Mouse (Mus musculus) liver, embryonic 12.5 days (tissue): ENCODE results near the gene Acad9. TPM values are rescaled to one million over a fixed set of nuclear protein-coding genes. Genes with fewer than 3 reads are reported as not detected.
"Not testable (repeated sequence)": the region's sequence is repeated elsewhere in the genome, so short reads cannot be mapped to it uniquely, and the experiment has no call there.

Source experiments
- ATAC-seq: fragments of 200-750 bp; cut with Nextera tagmentation; 2 replicates; pipeline ENCODE4 v1.8.0; 2017; ENCODE audit warnings: moderate number of reproducible peaks, mild to moderate bottlenecking, moderate library complexity
- H3K27ac ChIP-seq: fragments of 300-500 bp; sonication (generic); 2 replicates; pipeline ENCODE4 v1.5.1; 2016; ENCODE audit warnings: mild to moderate bottlenecking
- H3K27me3 ChIP-seq: fragments of 300-500 bp; sonication (generic); replicated peaks from 2 replicates; pipeline ENCODE4 v1.6.1; 2016; ENCODE audit warnings: mild to moderate bottlenecking, moderate library complexity
- H3K36me3 ChIP-seq: fragments of 300-500 bp; sonication (generic); 2 replicates; pipeline ENCODE4 v1.6.1; 2016; ENCODE audit warnings: mild to moderate bottlenecking, moderate library complexity
- H3K4me1 ChIP-seq: fragments of 300-500 bp; sonication (generic); 2 replicates; pipeline ENCODE4 v1.6.1; 2016
- H3K4me2 ChIP-seq: fragments of 300-500 bp; sonication (generic); 2 replicates; pipeline ENCODE4 v1.6.1; 2016; ENCODE audit warnings: mild to moderate bottlenecking, moderate library complexity
- H3K4me3 ChIP-seq: fragments of 300-500 bp; sonication (generic); 2 replicates; pipeline ENCODE4 v1.5.1; 2016; ENCODE audit warnings: mild to moderate bottlenecking, moderate library complexity
- H3K9ac ChIP-seq: fragments of 300-500 bp; sonication (generic); 2 replicates; pipeline ENCODE4 v1.6.1; 2016; ENCODE audit warnings: mild to moderate bottlenecking, moderate library complexity
- H3K9me3 ChIP-seq: fragments of 300-500 bp; sonication (generic); replicated peaks from 2 replicates; pipeline ENCODE4 v1.6.1; 2016; ENCODE audit warnings: mild to moderate bottlenecking, moderate library complexity
- WGBS: fragments of 180-500 bp; shearing (Covaris S2); methylation state at CpG from one replicate; pipeline ENCODE4 v1.1.7; 2016; ENCODE audit not compliant: insufficient replicate concordance; 5-methylcytosine and 5-hydroxymethylcytosine counted together
- polyA plus RNA-seq: library from polyadenylated mRNA; unstranded; fragments of >200 nt; fragmentation: Nextera tagmentation; extraction: Ambion mirVana; gene quantifications from 2 replicates; pipeline ENCODE4 v1.2.1, GENCODE M21; 2016

The Acad9 gene
- polyA plus RNA-seq, 1 experiment from 2014 or later = 42.0 TPM

- ATAC-seq = no peak
- Histone ChIP-seq H3K9me3 (no peaks in the 10 kb centered on the region), H3K27me3 (no peaks in the 10 kb centered on the region), H3K27ac (no peak overlapping the region), H3K4me2 (no peak overlapping the region), H3K9ac (no peak overlapping the region), H3K4me1 (no peaks in the 10 kb centered on the region), H3K4me3 (no peak overlapping the region), H3K36me3 (no peaks in the 10 kb centered on the region)
- WGBS = 60% methylated on average over 4 of the region's 4 CpGs
Observed at GRCm38 (mm10) chr3:36116076-36116475, 50.3 kb downstream of the Acad9 start.

GRCm38 (mm10) chr3:36119684-36120548 lies 54.1 kb downstream of the Acad9 start:
- no peak for ATAC-seq
- no peaks in the 10 kb centered on the region for H3K27me3 ChIP-seq
- no peak overlapping the region for H3K4me2 ChIP-seq
- no peak overlapping the region for H3K9ac ChIP-seq
- no peaks in the 10 kb centered on the region for H3K36me3 ChIP-seq
- no peak overlapping the region for H3K4me3 ChIP-seq
- no peaks in the 10 kb centered on the region for H3K4me1 ChIP-seq
- H3K9me3 ChIP-seq = peaks cover 8% of the 10 kb centered on the region
- no peak overlapping the region for H3K27ac ChIP-seq

GRCm38 (mm10) chr3:36126176-36126575 lies 60.4 kb downstream of the Acad9 start:
- H3K4me2 ChIP-seq, H3K36me3 ChIP-seq, H3K9ac ChIP-seq, H3K27ac ChIP-seq, H3K4me3 ChIP-seq, H3K4me1 ChIP-seq, ATAC-seq, H3K27me3 ChIP-seq: not testable (repeated sequence)
- 64% methylated on average over 9 of the region's 9 CpGs for WGBS
- H3K9me3 ChIP-seq = peaks cover 12% of the 10 kb centered on the region

GRCm38 (mm10) chr3:36136152-36136551 lies 70.4 kb downstream of the Acad9 start:
- Histone ChIP-seq H3K4me2 (no peak overlapping the region), H3K4me1 (no peaks in the 10 kb centered on the region), H3K9ac (no peak overlapping the region), H3K36me3 (no peaks in the 10 kb centered on the region), H3K27ac (no peak overlapping the region), H3K27me3 (no peaks in the 10 kb centered on the region), H3K4me3 (no peak overlapping the region), H3K9me3 (no peaks in the 10 kb centered on the region)
- ATAC-seq = no peak

GRCm38 (mm10) chr3:36137560-36137959 lies 71.8 kb downstream of the Acad9 start:
- Histone ChIP-seq H3K4me1 (no peaks in the 10 kb centered on the region), H3K4me3 (no peak overlapping the region), H3K4me2 (no peak overlapping the region), H3K9me3 (no peaks in the 10 kb centered on the region), H3K27me3 (no peaks in the 10 kb centered on the region), H3K9ac (no peak overlapping the region), H3K36me3 (no peaks in the 10 kb centered on the region), H3K27ac (no peak overlapping the region)
- ATAC-seq = no peak
- 36% methylated on average over 2 of the region's 2 CpGs for WGBS

- Histone ChIP-seq H3K9me3 (no peaks in the 10 kb centered on the region), H3K4me2 (no peak overlapping the region), H3K27me3 (no peaks in the 10 kb centered on the region), H3K9ac (no peak overlapping the region), H3K36me3 (no peaks in the 10 kb centered on the region), H3K27ac (no peak overlapping the region), H3K4me1 (no peaks in the 10 kb centered on the region), H3K4me3 (no peak overlapping the region)
- ATAC-seq = no peak
- 41% methylated on average over 1 of the region's 1 CpGs for WGBS
Observed at GRCm38 (mm10) chr3:36138171-36138660, 72.4 kb downstream of the Acad9 start.

GRCm38 (mm10) chr3:36138996-36139395 lies 73.2 kb downstream of the Acad9 start:
- Histone ChIP-seq H3K27me3 (no peaks in the 10 kb centered on the region), H3K36me3 (no peaks in the 10 kb centered on the region), H3K9me3 (no peaks in the 10 kb centered on the region), H3K9ac (no peak overlapping the region), H3K27ac (no peak overlapping the region), H3K4me2 (no peak overlapping the region), H3K4me1 (no peaks in the 10 kb centered on the region), H3K4me3 (no peak overlapping the region)
- ATAC-seq = no peak

Other genes with a start within 250 kb of the Acad9 start
- gene Dcun1d1, start 128.5 kb upstream of the Acad9 start, polyA plus RNA-seq = 92.7 and 96.5 TPM in 2 replicates
- gene Mccc1, start 65.3 kb upstream of the Acad9 start, polyA plus RNA-seq = 15.3 and 18.2 TPM in 2 replicates
- not detected in 2 replicates for gene Ccdc144b, start 12.4 kb upstream of the Acad9 start, polyA plus RNA-seq
- 1.7 and 2.2 TPM in 2 replicates for gene D3Ertd254e, start 85.0 kb downstream of the Acad9 start, polyA plus RNA-seq
- 0.10 TPM in 1 of 2 replicates, not detected in the other for gene Qrfpr, start 156.3 kb downstream of the Acad9 start, polyA plus RNA-seq